Mouse (Mus musculus) small intestine, adult 2 months (tissue): ENCODE data around the gene Zc3h12d. TPM values are rescaled to one million over a fixed set of nuclear protein-coding genes. Genes with fewer than 3 reads are reported as not detected.

ENCODE experiments used
- H3K27ac ChIP-seq: fragments of 200-500 bp; 2 replicates; pipeline ENCODE4 v1.5.1; 2012; ENCODE audit warnings: low read depth, low read length, control low read depth, inconsistent platforms; ENCODE audit not compliant: insufficient read depth
- H3K27me3 ChIP-seq: fragments of 200-500 bp; 2 replicates; pipeline ENCODE4 v1.6.1; 2012; ENCODE audit warnings: mild to moderate bottlenecking, moderate library complexity, low read length, inconsistent platforms; ENCODE audit not compliant: control insufficient read depth, insufficient read depth
- H3K36me3 ChIP-seq: fragments of 200-500 bp; 2 replicates; pipeline ENCODE4 v1.6.1; 2012; ENCODE audit warnings: mild to moderate bottlenecking, low read length, control low read depth, inconsistent platforms; ENCODE audit not compliant: control insufficient read depth, insufficient read depth
- H3K4me1 ChIP-seq: fragments of 200-500 bp; 2 replicates; pipeline ENCODE4 v1.6.1; 2012; ENCODE audit warnings: low read length, inconsistent platforms, mixed read lengths; ENCODE audit not compliant: control insufficient read depth, insufficient read depth, insufficient read length
- H3K4me3 ChIP-seq: fragments of 200-500 bp; 2 replicates; pipeline ENCODE4 v1.5.1; 2012; ENCODE audit warnings: low read depth, mild to moderate bottlenecking, control low read depth, inconsistent platforms, low read length, moderate library complexity
- CTCF ChIP-seq: fragments of 200-500 bp; IDR thresholded peaks from 2 replicates; pipeline ENCODE4 v1.5.1; 2012; ENCODE audit warnings: low read depth, mild to moderate bottlenecking, control low read depth, inconsistent platforms, low read length, moderate library complexity, mixed read lengths; ENCODE audit not compliant: insufficient replicate concordance, insufficient read length; ENCODE audit errors: extremely low read depth
- POLR2A ChIP-seq: fragments of 200-500 bp; IDR thresholded peaks from 2 replicates; pipeline ENCODE4 v1.6.1; 2012; ENCODE audit warnings: low read depth, mild to moderate bottlenecking, control low read depth, inconsistent platforms, low read length, moderate library complexity
- WGBS: fragments of 180-500 bp; shearing (Covaris S2); methylation state at CpG from one replicate; pipeline ENCODE4 v1.1.7; 2018; 5-methylcytosine and 5-hydroxymethylcytosine counted together
- polyA plus RNA-seq: library from polyadenylated mRNA; depleted of rRNA; stranded (reverse); fragments of >200 nt; gene quantifications from 2 replicates; pipeline ENCODE4 v1.2.3, GENCODE M21; 2012; rRNA removed

Zc3h12d gene
- polyA plus RNA-seq = 4.0 and 12.8 TPM in 2 replicates

DNA sequence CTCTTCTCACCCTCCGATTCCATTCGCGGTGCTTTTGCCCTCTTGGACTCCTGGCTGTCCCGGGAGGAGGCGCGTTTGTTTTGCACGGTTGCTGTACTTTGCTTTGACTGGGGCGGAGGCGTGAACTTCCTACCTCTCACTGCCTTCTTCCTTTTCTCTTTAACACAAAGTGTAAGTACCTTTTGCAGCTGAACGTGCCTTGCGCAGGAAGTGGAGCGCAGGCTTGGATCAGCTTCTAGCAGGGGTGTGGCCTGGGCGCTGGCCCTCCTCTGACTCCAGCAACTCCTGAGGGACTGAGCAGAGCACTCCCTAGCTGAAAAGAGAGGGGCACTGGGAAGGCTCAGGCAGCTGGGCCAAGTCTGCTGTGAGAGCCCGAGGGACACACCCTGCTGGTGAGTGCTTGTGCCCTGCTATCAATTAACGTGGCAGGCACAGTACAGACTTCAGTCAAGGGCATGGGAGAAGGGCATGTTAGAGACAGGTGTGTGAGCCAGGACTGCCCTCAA lies at the start of gene Zc3h12d:
Gene Zc3h12d (plus strand): TSS at position 300 of the 506 bp plus-strand sequence.
- H3K27ac ChIP-seq = peak within 1 kb of the TSS; percentile 96
- no peak for TF ChIP-seq CTCF
- 0 out of 2 replicates have a peak, but pooled peaks have one; percentile 4 for TF ChIP-seq POLR2A
- H3K4me1 ChIP-seq = peaks cover 8% of the 10 kb centered on the region; the same call in 1 of the 2 replicates
- H3K27me3 ChIP-seq = no peaks in the 10 kb centered on the region
- H3K36me3 ChIP-seq = no peaks in the 10 kb centered on the region
- under 1% methylated on average over 15 of the region's 15 CpGs for WGBS
- peak within 1 kb of the TSS; percentile 59 for H3K4me3 ChIP-seq

DNA sequence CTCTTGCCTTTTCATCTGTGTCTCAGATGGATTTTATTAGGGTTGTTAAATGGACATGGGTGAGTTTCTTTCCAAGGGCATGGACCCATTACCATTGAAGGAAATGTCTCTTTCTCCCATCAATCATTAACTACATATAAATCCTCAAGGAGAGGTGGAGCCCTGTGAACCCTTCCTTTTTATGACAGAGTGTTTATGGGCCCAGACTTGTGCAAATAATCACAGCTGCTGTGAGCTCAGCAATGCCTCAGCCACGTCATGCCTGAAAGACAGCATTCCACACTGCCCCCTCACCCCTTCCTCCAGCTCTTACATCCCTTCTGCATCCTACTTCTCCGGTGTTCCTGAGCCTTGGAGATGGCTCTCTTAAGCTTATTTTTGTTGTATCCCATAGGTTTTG lies 45.0 kb upstream of the Zc3h12d start:
- WGBS = 29% methylated on average over 2 of the region's 2 CpGs
- H3K27ac ChIP-seq = no peak overlapping the region
- TF ChIP-seq CTCF (no peak), POLR2A (no peak)
- H3K27me3 ChIP-seq = no peaks in the 10 kb centered on the region
- H3K36me3 ChIP-seq = peaks cover 4% of the 10 kb centered on the region; the same call in 1 of the 2 replicates
- no peak overlapping the region for H3K4me3 ChIP-seq
- peaks cover 2% of the 10 kb centered on the region; the same call in 1 of the 2 replicates for H3K4me1 ChIP-seq

DNA sequence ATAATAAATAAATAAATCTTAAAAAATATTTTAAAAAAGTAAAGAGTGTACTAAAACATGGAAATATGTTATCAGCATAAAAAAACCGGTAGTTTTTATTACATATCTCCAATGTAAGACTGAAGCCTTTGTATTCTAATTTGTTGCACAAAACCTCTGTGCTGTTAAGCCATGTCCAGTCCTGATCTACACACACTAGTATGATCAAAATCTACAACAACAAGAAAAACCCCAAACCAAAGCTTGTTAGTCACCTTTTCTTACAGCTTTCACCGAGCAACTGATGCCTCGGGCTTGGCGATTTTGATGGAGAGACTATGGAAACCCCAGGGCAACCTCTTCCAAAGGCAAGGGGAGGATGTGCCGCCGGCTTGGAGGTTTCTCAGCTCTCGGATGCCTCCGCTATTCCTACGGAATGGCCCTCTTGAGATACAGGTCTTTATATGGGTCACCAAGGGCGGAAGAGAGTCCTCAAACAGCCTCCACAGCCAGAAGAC lies 40.0 kb upstream of the Zc3h12d start:
- H3K4me1 ChIP-seq = peaks cover 4% of the 10 kb centered on the region; the same call in 1 of the 2 replicates
- H3K27ac ChIP-seq = peak overlapping the region; percentile 12; the same call in 1 of the 2 replicates
- H3K36me3 ChIP-seq = peaks cover 15% of the 10 kb centered on the region
- H3K27me3 ChIP-seq = no peaks in the 10 kb centered on the region
- 2% methylated on average over 10 of the region's 10 CpGs for WGBS
- H3K4me3 ChIP-seq = peak overlapping the region; percentile 76
- TF ChIP-seq POLR2A (no peak), CTCF (no peak)

DNA sequence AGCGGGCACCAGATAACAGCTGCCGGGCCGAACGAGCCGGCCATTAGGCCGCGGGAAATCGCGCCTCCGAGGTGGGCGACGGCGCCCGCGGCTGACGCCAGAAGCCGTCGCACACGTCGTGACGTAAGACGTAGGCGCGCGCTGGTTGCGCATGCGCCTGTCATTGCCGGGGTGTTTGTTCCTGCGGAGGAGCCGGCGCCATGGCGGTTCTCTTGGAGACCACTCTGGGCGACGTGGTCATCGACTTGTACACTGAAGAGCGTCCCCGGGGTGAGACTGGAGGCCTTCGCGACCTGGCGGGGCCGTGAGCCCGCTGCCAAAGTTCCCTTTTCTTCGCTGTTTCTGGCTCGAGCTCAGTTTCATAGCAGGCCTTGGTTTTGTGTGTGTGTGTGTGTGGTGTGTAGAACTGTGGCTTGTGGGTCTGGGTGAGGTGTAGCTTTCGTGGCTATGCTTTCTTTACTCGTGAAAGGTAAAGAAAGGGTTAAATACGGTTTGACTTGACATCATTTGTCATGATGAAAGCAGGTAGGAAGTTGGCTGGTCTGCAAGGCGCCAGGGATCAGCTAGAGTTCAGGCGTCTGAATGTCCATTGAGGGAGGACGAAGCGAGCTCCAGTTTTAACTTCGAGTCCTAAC lies 39.4 kb upstream of the Zc3h12d start, which contains the start of the genes Ginm1 and Ppil4:
Gene Ginm1 (minus strand): TSS at position 74 of the 635 bp plus-strand sequence.
Gene Ppil4 (plus strand): TSS at position 141 of the 635 bp plus-strand sequence.
- TF ChIP-seq POLR2A = peak; percentile 82
- no peak for TF ChIP-seq CTCF
- H3K4me3 ChIP-seq = peak within 1 kb of the TSS; percentile 76
- peak within 1 kb of the TSS; percentile 12; the same call in 1 of the 2 replicates for H3K27ac ChIP-seq
- H3K27me3 ChIP-seq = no peaks in the 10 kb centered on the region
- peaks cover 19% of the 10 kb centered on the region for H3K36me3 ChIP-seq
- under 1% methylated on average over 52 of the region's 52 CpGs for WGBS
- peaks cover 4% of the 10 kb centered on the region; the same call in 1 of the 2 replicates for H3K4me1 ChIP-seq

DNA sequence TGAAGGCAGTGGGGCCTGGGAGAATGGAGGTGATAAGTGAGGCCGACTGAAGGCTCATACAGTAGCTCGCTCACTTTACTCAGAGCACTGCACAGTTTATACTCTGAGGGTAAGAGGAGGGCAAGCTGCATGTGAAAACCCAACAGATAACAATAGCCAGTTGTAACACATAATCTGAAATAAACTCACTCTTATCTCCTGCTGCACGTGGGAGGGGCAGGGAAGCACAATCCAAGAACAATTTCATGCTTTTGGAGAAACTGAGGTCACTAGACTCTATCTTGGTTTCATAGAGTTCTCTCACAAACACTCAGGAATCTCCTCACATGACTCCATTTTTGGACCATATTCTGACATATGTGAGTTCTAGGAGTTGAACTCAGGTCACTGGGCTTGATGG lies 31.0 kb upstream of the Zc3h12d start:
- 77% methylated on average over 3 of the region's 3 CpGs for WGBS
- no peaks in the 10 kb centered on the region for H3K27me3 ChIP-seq
- H3K4me1 ChIP-seq = no peaks in the 10 kb centered on the region
- peaks cover 59% of the 10 kb centered on the region for H3K36me3 ChIP-seq
- no peak overlapping the region for H3K4me3 ChIP-seq
- H3K27ac ChIP-seq = no peak overlapping the region
- TF ChIP-seq POLR2A (no peak), CTCF (no peak)

DNA sequence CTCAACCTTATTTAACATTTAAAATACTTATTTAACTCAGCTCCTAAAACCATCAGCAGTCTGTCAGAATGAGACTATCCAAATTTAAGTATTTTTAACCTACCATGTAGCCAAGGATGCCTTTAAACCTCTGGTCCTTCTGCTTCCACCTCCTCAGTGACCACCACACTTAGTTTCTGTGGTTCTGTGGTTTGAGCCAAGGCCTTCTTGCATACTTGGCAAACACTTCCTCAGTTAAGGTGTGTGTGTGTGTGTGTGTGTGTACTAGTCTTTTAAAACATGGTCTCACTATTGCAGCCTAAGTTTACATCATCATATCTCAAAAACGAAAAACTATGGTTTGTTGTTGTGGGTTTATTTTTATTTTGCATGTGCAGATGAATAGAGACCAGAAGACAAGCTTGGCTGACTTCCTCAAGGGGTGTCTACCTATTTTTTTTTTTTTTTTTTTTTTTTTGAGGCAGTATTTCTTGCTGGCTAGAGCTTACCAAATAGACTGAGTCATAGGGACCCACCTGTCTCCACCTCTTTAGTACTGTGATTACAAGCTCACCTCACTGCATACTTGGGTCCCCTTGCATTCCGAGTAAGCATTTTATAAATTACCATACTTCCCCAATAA lies 29.6 kb upstream of the Zc3h12d start:
- Histone ChIP-seq H3K4me1 (no peaks in the 10 kb centered on the region), H3K27me3 (no peaks in the 10 kb centered on the region), H3K36me3 (peaks cover 57% of the 10 kb centered on the region), H3K4me3 (no peak overlapping the region), H3K27ac (no peak overlapping the region)
- WGBS = 78% methylated on average over 2 of the region's 2 CpGs
- no peak for TF ChIP-seq POLR2A
- no peak for TF ChIP-seq CTCF

DNA sequence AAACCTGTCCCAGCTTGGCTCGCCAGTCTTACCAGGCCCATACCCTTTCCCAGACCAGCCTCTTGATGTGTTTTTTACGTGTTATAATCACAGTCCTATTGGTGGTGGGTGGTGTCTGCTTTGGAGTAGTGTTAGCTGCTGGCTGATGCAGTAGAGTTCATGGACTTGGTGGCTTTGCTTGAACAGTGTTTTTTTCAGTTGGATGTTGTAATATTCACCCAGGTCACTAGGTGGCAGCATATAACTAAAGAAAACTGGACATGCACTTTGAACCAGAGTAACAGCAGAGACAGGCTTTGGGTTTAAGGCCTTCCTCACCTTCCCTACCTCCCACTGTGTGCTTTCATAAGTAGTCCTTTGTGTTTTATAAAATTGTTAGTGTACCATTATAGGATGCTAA lies 22.3 kb upstream of the Zc3h12d start:
- Histone ChIP-seq H3K36me3 (peaks cover 52% of the 10 kb centered on the region), H3K27me3 (no peaks in the 10 kb centered on the region), H3K27ac (no peak overlapping the region), H3K4me1 (no peaks in the 10 kb centered on the region), H3K4me3 (no peak overlapping the region)
- 45% methylated on average over 2 of the region's 2 CpGs for WGBS
- TF ChIP-seq POLR2A = no peak
- peak; percentile 16; the same call in 1 of the 2 replicates for TF ChIP-seq CTCF
